ENCODE assay signal across 17 mouse cellular contexts in genomic region chr16:58712221-58712620, GRCm38 (mm10). TPM values are rescaled to one million over a fixed set of nuclear protein-coding genes. Genes with fewer than 3 reads are reported as not detected.
A peak's percentile ranks its signal among the peaks of the same experiment; 100 is the strongest.
DNase-seq lines count a peak whose midpoint lies in the region; ATAC-seq and TF ChIP-seq lines count a peak whose summit lies in the region.
"Had no signal": no experiment of that assay in that cellular context is flagged by ENCODE, and none has a peak within 500 bp of the region (broad histone marks: within the 10 kb centered on the region; RNA-seq: fewer than 3 reads in every experiment).

No protein-coding gene starts in this region.

- no peak for ATAC-seq in embryonic facial prominence, embryonic 15.5 days (ENCODE audit: insufficient number of reproducible peaks, low FRiP score, low TSS enrichment, low read depth)
- ATAC-seq in neutrophil, adult 5-6 weeks (ENCODE audit: extremely low read depth, insufficient number of reproducible peaks, low FRiP score, poor library complexity, severe bottlenecking) = peak; percentile 56; the same call in 1 of the 2 replicates
- ATAC-seq in forebrain, embryonic 16.5 days = no peak
- ATAC-seq: forebrain, embryonic 15.5 days had no signal

- no peak for TF ChIP-seq CTCF in lung, adult 2 months (IDR thresholded peaks at IDR 0.05; ENCODE audit: insufficient read depth, low read length)
- TF ChIP-seq CTCF in MEL (IDR thresholded peaks at IDR 0.05 in 2 of 3, conservative IDR thresholded peaks at IDR 0.05 in 1 of 3; ENCODE audit: control insufficient read depth in 1 of 3, insufficient read depth in 1 of 3, low read depth in 2 of 3, low read length in 3 of 3, poor library complexity in 1 of 3, severe bottlenecking in 1 of 3) = no peak

- no peaks in the 10 kb centered on the region for H3K4me1 ChIP-seq in lung, adult 2 months (ENCODE audit: control insufficient read depth, insufficient read depth, low read length)
- no peaks in the 10 kb centered on the region for H3K4me1 ChIP-seq in MEL (ENCODE audit: control insufficient read depth in 1 of 2, insufficient read depth in 2 of 2, low read length in 2 of 2)
- H3K4me1 ChIP-seq in embryonic facial prominence, embryonic 15.5 days = no peaks in the 10 kb centered on the region
- no peaks in the 10 kb centered on the region for H3K4me1 ChIP-seq in forebrain, embryonic 16.5 days (replicated peaks; ENCODE audit: control insufficient read depth, insufficient read depth, low read length)
- H3K4me1 ChIP-seq: embryonic facial prominence, embryonic 12.5 days; forebrain, embryonic 15.5 days had no signal

- peak overlapping the region; percentile 15 for H3K4me3 ChIP-seq in lung, adult 2 months (replicated peaks; ENCODE audit: extremely low read depth, low read depth, low read length)
- peak overlapping the region; percentile 62 to 88 for H3K4me3 ChIP-seq in MEL (ENCODE audit: control insufficient read depth in 1 of 2, insufficient read depth in 1 of 2, low read depth in 2 of 2, low read length in 2 of 2)
- 0 out of 2 replicates have a peak overlapping the region, but pooled peaks have one; percentile 4 for H3K4me3 ChIP-seq in embryonic facial prominence, embryonic 15.5 days (replicated peaks)
- H3K4me3 ChIP-seq in forebrain, embryonic 16.5 days (replicated peaks; ENCODE audit: low read length) = no peak overlapping the region
- H3K4me3 ChIP-seq: embryonic facial prominence, embryonic 12.5 days; forebrain, embryonic 15.5 days; left cerebral cortex, adult 2 months had no signal

- no peaks in the 10 kb centered on the region for H3K79me2 ChIP-seq in MEL (ENCODE audit: control insufficient read depth, insufficient read depth, low read length, poor library complexity)

- no peak overlapping the region for H3K27ac ChIP-seq in MEL (ENCODE audit: control insufficient read depth, low read depth, low read length)
- H3K27ac ChIP-seq in embryonic facial prominence, embryonic 15.5 days (replicated peaks) = no peak overlapping the region
- H3K27ac ChIP-seq in forebrain, embryonic 16.5 days (ENCODE audit: low read length) = no peak overlapping the region
- H3K27ac ChIP-seq: embryonic facial prominence, embryonic 12.5 days; forebrain, embryonic 15.5 days; left cerebral cortex, adult 2 months; liver, embryonic 14.5 days had no signal

- WGBS in lung, adult 2 months = 50% methylated on average over 8 of the region's 8 CpGs
- WGBS in embryonic facial prominence, embryonic 15.5 days = 44% methylated on average over 8 of the region's 8 CpGs
- 82% methylated on average over 8 of the region's 8 CpGs for WGBS in forebrain, embryonic 16.5 days

- TF ChIP-seq EP300 in MEL (IDR thresholded peaks at IDR 0.05; ENCODE audit: low read depth in 1 of 2, low read length in 2 of 2) = no peak

- H3K4me2 ChIP-seq in embryonic facial prominence, embryonic 15.5 days (replicated peaks) = no peak overlapping the region
- no peak overlapping the region for H3K4me2 ChIP-seq in forebrain, embryonic 16.5 days (ENCODE audit: low read length)
- H3K4me2 ChIP-seq: embryonic facial prominence, embryonic 12.5 days; forebrain, embryonic 15.5 days had no signal

- TF ChIP-seq RAD21 in MEL (IDR thresholded peaks at IDR 0.05; ENCODE audit: low read depth, low read length) = no peak

- no peak for TF ChIP-seq POLR2A in lung, adult 2 months (IDR thresholded peaks at IDR 0.05; ENCODE audit: borderline replicate concordance, extremely low read depth, low read depth, low read length)
- TF ChIP-seq POLR2A in MEL (IDR thresholded peaks at IDR 0.05; ENCODE audit: control insufficient read depth in 1 of 2, insufficient read depth in 1 of 2, low read depth in 1 of 2, low read length in 2 of 2, poor library complexity in 1 of 2) = no peak

- H3K9ac ChIP-seq in MEL (ENCODE audit: control insufficient read depth, low read depth, low read length, poor library complexity, severe bottlenecking) = peak overlapping the region; percentile 64
- no peak overlapping the region for H3K9ac ChIP-seq in embryonic facial prominence, embryonic 15.5 days
- no peak overlapping the region for H3K9ac ChIP-seq in forebrain, embryonic 16.5 days (replicated peaks; ENCODE audit: low read depth, low read length)
- H3K9ac ChIP-seq: embryonic facial prominence, embryonic 12.5 days; forebrain, embryonic 15.5 days; liver, embryonic 14.5 days had no signal

- H3K9me3 ChIP-seq in MEL (replicated peaks; ENCODE audit: insufficient read depth, low read length) = no peaks in the 10 kb centered on the region
- no peaks in the 10 kb centered on the region for H3K9me3 ChIP-seq in embryonic facial prominence, embryonic 15.5 days (replicated peaks)
- H3K9me3 ChIP-seq in forebrain, embryonic 16.5 days (ENCODE audit: control insufficient read depth, low read length) = no peaks in the 10 kb centered on the region
- H3K9me3 ChIP-seq: embryonic facial prominence, embryonic 12.5 days; forebrain, embryonic 15.5 days had no signal

- no peak for DNase-seq in lung, adult 2 months
- DNase-seq in lung, postnatal 4 days = no peak
- peak; percentile 43 for DNase-seq in MEL (ENCODE audit: low read depth, low spot score)
- no peak for DNase-seq in cerebellum, adult 11 months
- DNase-seq: adrenal gland, postnatal 10 days; cerebellum, adult 8-10 months; heart, adult 18-20 months; heart, postnatal 4 days; kidney, postnatal 25 days had no signal

- H3K27me3 ChIP-seq in MEL (ENCODE audit: control insufficient read depth in 1 of 2, insufficient read depth in 2 of 2, low read length in 2 of 2) = peaks cover 0 to 4% of the 10 kb centered on the region in 2 experiments; a peak in 3 of 4 replicates
- H3K27me3 ChIP-seq in embryonic facial prominence, embryonic 15.5 days = no peaks in the 10 kb centered on the region
- H3K27me3 ChIP-seq in forebrain, embryonic 16.5 days (replicated peaks; ENCODE audit: control insufficient read depth, insufficient read depth, low read length) = no peaks in the 10 kb centered on the region
- H3K27me3 ChIP-seq: embryonic facial prominence, embryonic 12.5 days; forebrain, embryonic 15.5 days had no signal

- peaks cover 0 to 4% of the 10 kb centered on the region in 2 experiments; a peak in 2 of 4 replicates for H3K36me3 ChIP-seq in MEL (ENCODE audit: control insufficient read depth in 1 of 2, insufficient read depth in 2 of 2, low read length in 2 of 2)
- H3K36me3 ChIP-seq in embryonic facial prominence, embryonic 15.5 days = no peaks in the 10 kb centered on the region
- no peaks in the 10 kb centered on the region for H3K36me3 ChIP-seq in forebrain, embryonic 16.5 days (ENCODE audit: control insufficient read depth, insufficient read depth)
- H3K36me3 ChIP-seq: embryonic facial prominence, embryonic 12.5 days; forebrain, embryonic 15.5 days had no signal

TF ChIP-seq in MEL, 35 proteins besides CTCF, POLR2A, EP300 and RAD21:
- TF ChIP-seq ZNF384 (IDR thresholded peaks at IDR 0.05; ENCODE audit: low read depth, low read length) (peak; percentile 92), POLR2AphosphoS5 (IDR thresholded peaks at IDR 0.05; ENCODE audit: borderline replicate concordance, low read depth, low read length) (no peak), SMC3 (IDR thresholded peaks at IDR 0.05; ENCODE audit: low read depth, low read length) (no peak)

RNA-seq across cellular contexts. Expression of gene Gpr15, which starts 6.6 kb away (rescaled TPM):
- polyA plus RNA-seq in lung, adult 2 months (2012; rRNA removed) = 0.09 and 0.31 TPM in 2 replicates
- not detected in 2 replicates for total RNA-seq in MEL (2012; rRNA removed)
- polyA plus RNA-seq in MEL (2012; ENCODE audit: insufficient read depth in 1 of 2, insufficient read length in 2 of 2, low read depth in 1 of 2, low replicate concordance in 2 of 2, missing spikeins in 1 of 2) = not detected
- polyA plus RNA-seq in embryonic facial prominence, embryonic 15.5 days (2015; fragmentation: Nextera tagmentation; extraction: Ambion mirVana) = 0.19 TPM in 1 of 2 replicates, not detected in the other
- total RNA-seq in neutrophil, adult 5-6 weeks (2017) = 0.23 and 0.86 TPM in 2 replicates
- polyA plus RNA-seq in forebrain, embryonic 16.5 days (2015; fragmentation: Nextera tagmentation; extraction: Ambion mirVana) = not detected in 2 replicates
- total RNA-seq: adrenal gland, postnatal 10 days; heart, adult 18-20 months; heart, postnatal 4 days; left cerebral cortex, adult 2 months had no signal
- polyA plus RNA-seq: embryonic facial prominence, embryonic 12.5 days; stomach, embryonic 14.5 days had no signal

RNA-seq across cellular contexts. Expression of gene Cldnd1, which starts 15.5 kb away (rescaled TPM):
- 49.8 and 72.9 TPM in 2 replicates for polyA plus RNA-seq in lung, adult 2 months (2012; rRNA removed)
- 16.9 and 18.5 TPM in 2 replicates for total RNA-seq in MEL (2012; rRNA removed)
- polyA plus RNA-seq in MEL (2012; ENCODE audit: insufficient read depth in 1 of 2, insufficient read length in 2 of 2, low read depth in 1 of 2, low replicate concordance in 2 of 2, missing spikeins in 1 of 2) = 10 to 100 TPM in 1 of 2 experiments, not detected in 1; 34.3 TPM
- 128 and 131 TPM in 2 replicates for polyA plus RNA-seq in embryonic facial prominence, embryonic 15.5 days (2015; fragmentation: Nextera tagmentation; extraction: Ambion mirVana)
- total RNA-seq in neutrophil, adult 5-6 weeks (2017) = 29.8 and 30.6 TPM in 2 replicates
- 118 and 119 TPM in 2 replicates for polyA plus RNA-seq in forebrain, embryonic 16.5 days (2015; fragmentation: Nextera tagmentation; extraction: Ambion mirVana)

RNA-seq across cellular contexts. Expression of gene Cpox, which starts 42.1 kb away (rescaled TPM):
- polyA plus RNA-seq in lung, adult 2 months (2012; rRNA removed) = 11.5 and 12.3 TPM in 2 replicates
- total RNA-seq in MEL (2012; rRNA removed) = 159 and 204 TPM in 2 replicates
- 100 to 1,000 TPM; 110 to 421 TPM for polyA plus RNA-seq in MEL (2012; ENCODE audit: insufficient read depth in 1 of 2, insufficient read length in 2 of 2, low read depth in 1 of 2, low replicate concordance in 2 of 2, missing spikeins in 1 of 2)
- polyA plus RNA-seq in embryonic facial prominence, embryonic 15.5 days (2015; fragmentation: Nextera tagmentation; extraction: Ambion mirVana) = 27.1 and 28.9 TPM in 2 replicates
- 13.8 and 14.4 TPM in 2 replicates for total RNA-seq in neutrophil, adult 5-6 weeks (2017)
- polyA plus RNA-seq in forebrain, embryonic 16.5 days (2015; fragmentation: Nextera tagmentation; extraction: Ambion mirVana) = 8.5 and 11.1 TPM in 2 replicates

RNA-seq across cellular contexts. Expression of gene Olfr172, which starts 50.8 kb away (rescaled TPM):
- polyA plus RNA-seq in lung, adult 2 months (2012; rRNA removed) = not detected in 2 replicates
- not detected in 2 replicates for total RNA-seq in MEL (2012; rRNA removed)
- not detected for polyA plus RNA-seq in MEL (2012; ENCODE audit: insufficient read depth in 1 of 2, insufficient read length in 2 of 2, low read depth in 1 of 2, low replicate concordance in 2 of 2, missing spikeins in 1 of 2)
- polyA plus RNA-seq in embryonic facial prominence, embryonic 15.5 days (2015; fragmentation: Nextera tagmentation; extraction: Ambion mirVana) = not detected in 2 replicates
- not detected in 2 replicates for total RNA-seq in neutrophil, adult 5-6 weeks (2017)
- polyA plus RNA-seq in forebrain, embryonic 16.5 days (2015; fragmentation: Nextera tagmentation; extraction: Ambion mirVana) = not detected in 2 replicates
- total RNA-seq: adrenal gland, postnatal 10 days; heart, adult 18-20 months; heart, postnatal 4 days; left cerebral cortex, adult 2 months had no signal
- polyA plus RNA-seq: embryonic facial prominence, embryonic 12.5 days; forebrain, embryonic 15.5 days; liver, embryonic 14.5 days; stomach, embryonic 14.5 days had no signal
